Mouse (Mus musculus): ENCODE results near the gene Plekhs1.

Plekhs1 gene

GRCm38 (mm10) chr19:56461522-56462101, at the start of gene Plekhs1:
TSS of gene Plekhs1 (plus strand) at chr19:56461640.
- no peak for DNase-seq (ENCODE audit: low spot score in 2 of 2)

- DNase-seq (ENCODE audit: low spot score in 2 of 2): no peak
These were observed 43.0 kb upstream of the Plekhs1 start for GRCm38 (mm10) chr19:56418404-56418803.

- DNase-seq (ENCODE audit: low spot score in 2 of 2): no peak
These were observed 42.0 kb upstream of the Plekhs1 start for GRCm38 (mm10) chr19:56419452-56419851.

- DNase-seq (ENCODE audit: low spot score in 2 of 2): no peak
These were observed 41.1 kb upstream of the Plekhs1 start for GRCm38 (mm10) chr19:56420345-56420744.

- DNase-seq (ENCODE audit: low spot score in 2 of 2): peak; percentile 84 to 92
These were observed 38.7 kb upstream of the Plekhs1 start for GRCm38 (mm10) chr19:56422476-56423338.

- DNase-seq (ENCODE audit: low spot score in 2 of 2): peak; percentile 27 to 36
These were observed 38.1 kb upstream of the Plekhs1 start for GRCm38 (mm10) chr19:56423370-56423769.

GRCm38 (mm10) chr19:56424606-56425395, 36.6 kb upstream of the Plekhs1 start:
- no peak for DNase-seq (ENCODE audit: low spot score in 2 of 2)

- no peak for DNase-seq (ENCODE audit: low spot score in 2 of 2)
These were observed 35.9 kb upstream of the Plekhs1 start for GRCm38 (mm10) chr19:56425492-56425891.

- DNase-seq (ENCODE audit: low spot score in 2 of 2): no peak
These were observed 31.1 kb upstream of the Plekhs1 start for GRCm38 (mm10) chr19:56430369-56430768.

GRCm38 (mm10) chr19:56432706-56433105, 28.7 kb upstream of the Plekhs1 start:
- DNase-seq (ENCODE audit: low spot score in 2 of 2): no peak

- DNase-seq (ENCODE audit: low spot score in 2 of 2): no peak
These were observed 27.9 kb upstream of the Plekhs1 start for GRCm38 (mm10) chr19:56433581-56433980.

- no peak for DNase-seq (ENCODE audit: low spot score in 2 of 2)
These were observed 25.1 kb upstream of the Plekhs1 start for GRCm38 (mm10) chr19:56436380-56436779.

GRCm38 (mm10) chr19:56438357-56439071, 22.9 kb upstream of the Plekhs1 start:
- DNase-seq (ENCODE audit: low spot score in 2 of 2): no peak

GRCm38 (mm10) chr19:56439072-56439434, 22.4 kb upstream of the Plekhs1 start:
- DNase-seq (ENCODE audit: low spot score in 2 of 2): no peak

- DNase-seq (ENCODE audit: low spot score in 2 of 2): no peak
These were observed 18.0 kb upstream of the Plekhs1 start for GRCm38 (mm10) chr19:56443445-56443844.

- no peak for DNase-seq (ENCODE audit: low spot score in 2 of 2)
These were observed 12.7 kb upstream of the Plekhs1 start for GRCm38 (mm10) chr19:56448784-56449183.

- no peak for DNase-seq (ENCODE audit: low spot score in 2 of 2)
These were observed 11.9 kb upstream of the Plekhs1 start for GRCm38 (mm10) chr19:56449537-56449936.

- DNase-seq (ENCODE audit: low spot score in 2 of 2): no peak
These were observed 10.5 kb upstream of the Plekhs1 start for GRCm38 (mm10) chr19:56450892-56451291.

GRCm38 (mm10) chr19:56451867-56452266, 9.6 kb upstream of the Plekhs1 start:
- DNase-seq (ENCODE audit: low spot score in 2 of 2): no peak

GRCm38 (mm10) chr19:56452421-56452820, 9.0 kb upstream of the Plekhs1 start:
- DNase-seq (ENCODE audit: low spot score in 2 of 2): no peak

GRCm38 (mm10) chr19:56454862-56455261, 6.6 kb upstream of the Plekhs1 start:
- DNase-seq (ENCODE audit: low spot score in 2 of 2): no peak

- DNase-seq (ENCODE audit: low spot score in 2 of 2): no peak
These were observed 6.1 kb upstream of the Plekhs1 start for GRCm38 (mm10) chr19:56455369-56455768.
